Mouse (Mus musculus): Measurements from ENCODE around the gene Ddx23. TPM values are rescaled to one million over a fixed set of nuclear protein-coding genes. Genes with fewer than 3 reads are reported as not detected.

Gene Ddx23
- total RNA-seq (2018; cell fraction: chromatin; rRNA removed), result 100 to 1,000 TPM in 24 of 26 experiments, 10 to 100 TPM in 2; 88.4 to 241 (median 155) TPM
- 10 to 100 TPM; 42.9 to 68.4 (median 55.1) TPM for total RNA-seq (2018; cell fraction: cytosol; rRNA removed)
- total RNA-seq (2018; cell fraction: nucleus; rRNA removed), result 100 to 1,000 TPM in 6 of 26 experiments, 10 to 100 TPM in 20; 73.4 to 135 (median 94.0) TPM
- polyA plus RNA-seq (2018), result 53.5 to 111 TPM (median 57.4 TPM) in 3 replicates

DNA sequence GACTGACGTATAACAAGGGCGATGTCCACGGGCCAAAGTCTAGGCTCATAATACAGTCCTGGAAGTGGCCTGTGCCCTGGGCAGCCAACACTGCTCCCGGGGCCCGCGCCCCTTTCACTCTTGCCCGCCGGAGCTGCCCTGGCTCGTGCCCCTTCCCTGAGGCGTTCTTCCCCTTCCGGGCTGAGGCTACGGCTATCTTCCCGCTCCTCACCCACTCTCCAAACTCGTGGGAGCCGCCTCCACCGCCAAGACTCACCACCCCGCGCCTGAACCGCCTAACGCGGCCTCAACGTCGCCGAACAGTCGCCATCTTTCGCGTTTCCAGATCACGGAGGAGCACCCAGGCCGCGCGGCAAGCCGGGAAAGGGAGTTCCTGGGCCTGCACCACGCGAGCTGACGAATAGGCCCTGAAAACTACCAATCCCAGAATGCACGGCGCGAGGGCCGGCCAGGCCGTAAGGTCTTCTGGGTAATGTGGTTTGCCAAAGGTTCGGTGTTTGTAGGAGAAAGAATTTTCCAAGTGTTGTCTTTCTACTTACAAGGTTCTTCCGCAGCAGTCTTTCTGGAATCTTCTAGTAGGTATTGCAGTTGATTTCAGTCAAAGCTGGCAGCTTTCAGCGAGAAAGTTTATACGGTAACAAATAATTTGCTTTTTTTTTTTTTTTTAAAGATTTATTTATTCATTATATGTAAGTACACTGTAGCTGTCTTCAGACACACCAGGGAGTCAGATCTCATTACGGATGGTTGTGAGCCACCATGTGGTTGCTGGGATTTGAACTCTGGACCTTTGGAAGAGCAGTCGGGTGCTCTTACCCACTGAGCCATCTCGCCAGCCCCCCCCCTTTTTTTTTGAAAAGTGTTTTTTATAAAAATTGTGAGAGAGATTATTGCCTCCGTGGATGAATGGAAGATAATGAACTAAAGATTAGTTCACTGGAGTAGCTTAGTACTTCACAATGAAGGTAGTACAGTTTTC lies at the start of gene Ddx23:
TSS of gene Ddx23 (minus strand) at position 328 of the 979 bp plus-strand sequence.
- peak within 1 kb of the TSS; percentile 73 for H3K4me3 ChIP-seq (ENCODE audit: inconsistent target)
- 4% methylated on average over 46 of the region's 48 CpGs for WGBS (ENCODE audit: missing documents)

DNA sequence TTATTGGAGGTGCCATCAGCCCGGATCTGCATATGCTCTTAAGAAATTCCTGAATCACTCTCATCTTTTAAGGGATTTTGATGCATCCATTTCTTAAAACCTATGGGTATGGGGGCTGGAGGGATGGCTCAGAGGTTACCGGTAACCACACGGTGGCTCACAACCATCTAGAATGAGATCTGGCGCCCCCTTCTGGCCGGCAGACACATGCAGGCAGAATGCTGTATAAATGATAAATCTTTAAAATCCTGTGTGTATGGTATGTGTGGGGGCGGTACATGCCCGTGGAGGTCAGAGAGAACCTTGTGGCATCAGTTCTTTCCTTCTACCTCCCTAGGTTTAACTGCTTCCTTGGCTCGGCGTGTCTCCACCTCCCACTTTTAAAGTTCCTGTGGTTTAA lies 47.7 kb upstream of the Ddx23 start:
- Histone ChIP-seq H3K4me3 (ENCODE audit: inconsistent target) (no peak overlapping the region), H3K27ac (no peak overlapping the region), H3K79me2 (ENCODE audit: inconsistent target) (no peaks in the 10 kb centered on the region), H3K36me3 (ENCODE audit: inconsistent target) (no peaks in the 10 kb centered on the region)
- whole genome bisulfite sequencing (ENCODE audit: missing documents), result 14% methylated on average over 9 of the region's 9 CpGs

More for the DNA sequence above, at the start of gene Ddx23:
- Histone ChIP-seq H3K27ac (peak within 1 kb of the TSS; percentile 79), H3K36me3 (ENCODE audit: inconsistent target) (peaks cover 18% of the 10 kb centered on the region), H3K79me2 (ENCODE audit: inconsistent target) (peaks cover 39% of the 10 kb centered on the region)

DNA sequence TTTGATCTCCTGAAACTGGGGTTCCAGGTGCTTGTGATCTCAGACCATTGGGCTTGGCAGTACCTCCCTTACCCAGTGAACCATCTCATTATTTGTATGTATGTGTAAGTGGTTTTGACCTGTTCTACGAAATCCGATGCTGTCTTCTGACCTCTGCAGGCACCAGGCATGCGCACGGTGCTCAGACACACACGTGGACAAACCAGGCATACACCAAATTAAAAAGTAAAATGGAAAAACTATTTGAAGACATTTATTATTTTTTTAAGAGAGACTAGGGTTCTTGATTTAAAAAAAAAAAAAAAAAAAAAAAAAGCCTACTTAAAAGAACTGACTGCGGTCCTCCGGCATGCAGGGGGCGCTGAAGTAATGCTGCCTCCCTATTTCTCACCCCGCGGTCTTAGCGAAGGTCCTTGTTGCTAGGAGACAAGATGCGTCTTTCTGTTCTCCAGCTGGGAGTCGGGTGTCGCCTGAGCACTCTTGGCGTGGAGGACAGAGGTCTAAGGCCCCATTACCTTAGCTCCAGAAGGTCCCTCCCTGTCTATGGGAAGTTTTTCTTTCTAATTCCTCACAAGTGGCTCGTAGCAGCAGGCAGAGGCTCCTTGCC lies 45.2 kb upstream of the Ddx23 start, which contains the start of gene Ccdc65:
TSS of gene Ccdc65 (plus strand) at position 442 of the 607 bp plus-strand sequence.
- peak within 1 kb of the TSS; percentile 23; the same call in 1 of the 2 replicates for H3K4me3 ChIP-seq (ENCODE audit: inconsistent target)
- WGBS (ENCODE audit: missing documents), result 23% methylated on average over 13 of the region's 16 CpGs

GRCm38 (mm10) chr15:98704312-98704711 lies 41.6 kb upstream of the Ddx23 start:
- Histone ChIP-seq H3K36me3 (ENCODE audit: inconsistent target) (no peaks in the 10 kb centered on the region), H3K27ac (no peak overlapping the region)
- 63% methylated on average over 9 of the region's 9 CpGs for WGBS (ENCODE audit: missing documents)

More for the DNA sequence above, 45.2 kb upstream of the Ddx23 start, which contains the start of gene Ccdc65:
- no peaks in the 10 kb centered on the region for H3K79me2 ChIP-seq (ENCODE audit: inconsistent target)
- H3K36me3 ChIP-seq (ENCODE audit: inconsistent target), result no peaks in the 10 kb centered on the region
- no peak within 1 kb of the TSS for H3K27ac ChIP-seq

DNA sequence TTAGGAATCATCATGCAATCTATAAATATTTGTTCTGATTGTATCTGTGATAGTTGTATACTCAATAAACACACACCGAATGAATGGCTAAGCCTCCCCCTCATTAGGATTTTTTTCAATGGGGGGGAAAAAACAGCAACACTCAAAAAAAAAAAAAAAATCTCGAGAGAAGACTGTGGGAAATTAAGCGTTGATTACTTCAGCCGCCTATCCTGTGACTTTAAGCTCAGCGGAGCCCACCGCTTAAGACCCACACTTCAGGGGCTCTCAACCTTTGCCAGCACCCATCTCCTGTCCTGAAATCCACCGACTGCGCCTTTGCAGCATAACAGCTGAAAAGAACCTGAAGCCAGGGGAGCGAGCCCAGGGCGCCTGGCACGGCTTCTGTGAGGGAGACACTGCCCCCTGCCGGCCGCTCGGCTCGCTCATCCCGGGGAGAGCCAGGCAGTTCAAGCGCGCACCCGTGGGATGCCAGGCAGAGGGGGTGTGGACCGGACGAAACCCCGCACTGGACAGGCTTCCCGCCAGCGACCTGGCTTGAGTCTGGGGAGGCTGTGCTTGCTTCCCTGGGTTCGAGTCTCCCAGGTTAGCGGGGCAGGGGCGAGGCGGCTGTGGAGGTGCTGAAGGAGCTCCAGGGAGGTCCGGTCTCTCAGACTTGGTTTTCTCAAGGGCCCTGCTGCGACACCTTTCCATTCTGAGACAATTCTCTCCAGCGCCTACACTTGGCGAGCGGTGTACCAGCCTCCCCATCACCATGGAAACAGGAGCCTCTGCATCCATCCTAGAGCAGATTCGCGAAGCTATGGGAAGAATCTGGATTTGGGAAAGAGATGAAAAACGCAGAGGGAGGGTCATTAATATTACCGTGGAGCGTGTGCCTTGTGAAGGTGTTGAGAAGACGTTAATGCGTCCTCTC lies 36.8 kb upstream of the Ddx23 start:
- 10% methylated on average over 38 of the region's 40 CpGs for WGBS (ENCODE audit: missing documents)
- Histone ChIP-seq H3K36me3 (ENCODE audit: inconsistent target) (no peaks in the 10 kb centered on the region), H3K4me3 (ENCODE audit: inconsistent target) (no peak overlapping the region), H3K79me2 (ENCODE audit: inconsistent target) (no peaks in the 10 kb centered on the region), H3K27ac (no peak overlapping the region)

More at GRCm38 (mm10) chr15:98704312-98704711, 41.6 kb upstream of the Ddx23 start:
- no peaks in the 10 kb centered on the region for H3K79me2 ChIP-seq (ENCODE audit: inconsistent target)
- no peak overlapping the region for H3K4me3 ChIP-seq (ENCODE audit: inconsistent target)

GRCm38 (mm10) chr15:98696216-98696615 lies 33.5 kb upstream of the Ddx23 start:
- no peak overlapping the region for H3K4me3 ChIP-seq (ENCODE audit: inconsistent target)
- H3K36me3 ChIP-seq (ENCODE audit: inconsistent target), result no peaks in the 10 kb centered on the region
- H3K79me2 ChIP-seq (ENCODE audit: inconsistent target), result no peaks in the 10 kb centered on the region
- H3K27ac ChIP-seq, result no peak overlapping the region
- 75% methylated on average over 8 of the region's 8 CpGs for WGBS (ENCODE audit: missing documents)

GRCm38 (mm10) chr15:98695726-98696125 lies 33.0 kb upstream of the Ddx23 start:
- WGBS (ENCODE audit: missing documents), result 67% methylated on average over 9 of the region's 9 CpGs
- Histone ChIP-seq H3K27ac (no peak overlapping the region), H3K36me3 (ENCODE audit: inconsistent target) (no peaks in the 10 kb centered on the region), H3K4me3 (ENCODE audit: inconsistent target) (no peak overlapping the region), H3K79me2 (ENCODE audit: inconsistent target) (no peaks in the 10 kb centered on the region)

GRCm38 (mm10) chr15:98692171-98692715 lies 29.5 kb upstream of the Ddx23 start:
- Histone ChIP-seq H3K4me3 (ENCODE audit: inconsistent target) (no peak overlapping the region), H3K27ac (no peak overlapping the region), H3K36me3 (ENCODE audit: inconsistent target) (no peaks in the 10 kb centered on the region), H3K79me2 (ENCODE audit: inconsistent target) (no peaks in the 10 kb centered on the region)
- 53% methylated on average over 11 of the region's 11 CpGs for WGBS (ENCODE audit: missing documents)

DNA sequence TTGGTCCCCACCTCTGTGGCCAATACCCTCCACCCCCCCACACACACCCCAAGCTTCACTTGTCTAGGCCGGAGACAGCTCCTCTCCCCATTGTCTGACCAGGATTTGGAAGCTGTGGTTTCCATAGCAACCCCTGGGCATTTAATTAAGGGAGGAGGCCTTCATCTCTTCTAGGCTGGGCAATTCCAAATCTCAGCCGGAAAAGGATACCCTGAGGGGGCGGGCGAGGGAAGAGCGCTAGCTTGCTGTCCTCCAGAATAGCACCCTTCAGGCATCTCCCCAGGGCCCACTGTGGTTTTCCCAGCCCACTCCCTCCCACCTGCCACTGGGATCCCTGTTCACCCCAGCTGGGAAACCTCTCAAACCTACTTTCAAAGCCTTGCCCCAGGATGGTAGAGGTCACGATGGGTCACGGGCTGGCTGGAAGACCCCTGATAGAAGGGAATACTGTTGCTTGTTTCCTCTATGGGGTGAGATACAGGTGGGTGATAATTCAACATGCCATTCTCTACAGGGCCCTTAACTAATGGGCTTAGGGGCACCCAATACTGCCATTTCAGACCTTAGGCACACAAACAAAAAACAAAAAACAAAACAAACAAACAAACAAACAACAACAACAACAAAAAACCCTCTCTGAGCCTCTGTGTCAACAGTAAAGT lies 28.9 kb upstream of the Ddx23 start:
- no peaks in the 10 kb centered on the region for H3K79me2 ChIP-seq (ENCODE audit: inconsistent target)
- H3K4me3 ChIP-seq (ENCODE audit: inconsistent target), result no peak overlapping the region
- H3K27ac ChIP-seq, result no peak overlapping the region
- H3K36me3 ChIP-seq (ENCODE audit: inconsistent target), result no peaks in the 10 kb centered on the region
- 94% methylated on average over 6 of the region's 7 CpGs for whole genome bisulfite sequencing (ENCODE audit: missing documents)

GRCm38 (mm10) chr15:98689682-98690081 lies 27.0 kb upstream of the Ddx23 start:
- Histone ChIP-seq H3K79me2 (ENCODE audit: inconsistent target) (no peaks in the 10 kb centered on the region), H3K27ac (no peak overlapping the region), H3K4me3 (ENCODE audit: inconsistent target) (no peak overlapping the region), H3K36me3 (ENCODE audit: inconsistent target) (no peaks in the 10 kb centered on the region)
- 50% methylated on average over 2 of the region's 2 CpGs for WGBS (ENCODE audit: missing documents)

DNA sequence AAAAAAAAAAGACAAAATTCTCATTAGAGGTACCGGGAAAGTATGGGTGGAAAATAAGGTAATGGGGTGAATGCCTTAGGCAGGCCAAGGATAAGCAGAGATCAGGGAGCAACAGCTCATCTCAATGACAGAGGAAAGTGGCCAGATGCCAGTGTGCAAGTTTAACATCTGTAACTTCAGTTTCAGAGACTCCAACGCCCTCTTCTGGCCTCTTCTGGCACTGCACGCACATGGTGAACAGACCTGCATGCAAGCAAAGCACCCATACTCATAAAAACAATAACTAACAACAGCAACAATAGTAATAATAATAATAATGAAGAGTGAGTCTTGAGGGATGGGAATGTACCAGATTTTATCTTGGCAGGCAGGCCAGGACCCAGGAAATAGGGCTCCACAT lies 23.2 kb upstream of the Ddx23 start:
- no peak overlapping the region for H3K27ac ChIP-seq
- no peak overlapping the region for H3K4me3 ChIP-seq (ENCODE audit: inconsistent target)
- no peaks in the 10 kb centered on the region for H3K79me2 ChIP-seq (ENCODE audit: inconsistent target)
- 76% methylated on average over 3 of the region's 3 CpGs for WGBS (ENCODE audit: missing documents)
- H3K36me3 ChIP-seq (ENCODE audit: inconsistent target), result no peaks in the 10 kb centered on the region

- WGBS (ENCODE audit: missing documents), result 0% methylated on average over 1 of the region's 1 CpGs
- H3K36me3 ChIP-seq (ENCODE audit: inconsistent target), result no peaks in the 10 kb centered on the region
- H3K79me2 ChIP-seq (ENCODE audit: inconsistent target), result no peaks in the 10 kb centered on the region
- H3K4me3 ChIP-seq (ENCODE audit: inconsistent target), result no peak overlapping the region
- peak overlapping the region; percentile 15; the same call in 1 of the 2 replicates for H3K27ac ChIP-seq
These were observed 21.1 kb upstream of the Ddx23 start for GRCm38 (mm10) chr15:98683746-98684145.

DNA sequence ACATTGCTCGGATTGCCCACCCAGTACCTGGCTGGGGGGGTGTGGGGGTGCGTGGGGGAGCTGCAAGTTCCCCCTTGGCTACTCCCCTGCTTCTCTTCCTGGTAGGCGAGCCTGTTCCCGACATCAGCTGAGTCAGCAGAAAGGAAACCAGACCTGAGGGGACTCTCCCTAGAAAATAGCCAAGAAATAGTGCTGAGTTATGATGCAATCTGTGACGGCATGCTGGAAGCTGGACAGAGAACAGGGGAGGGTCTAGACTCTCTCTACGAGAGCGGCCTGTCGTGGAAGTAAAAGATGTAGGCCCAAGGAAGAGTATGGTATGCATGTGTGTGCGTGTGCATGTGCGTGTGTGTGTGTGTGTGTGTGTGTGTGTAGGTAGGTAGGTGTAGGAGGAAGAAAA lies 20.5 kb upstream of the Ddx23 start:
- no peak overlapping the region for H3K27ac ChIP-seq
- H3K79me2 ChIP-seq (ENCODE audit: inconsistent target), result no peaks in the 10 kb centered on the region
- H3K4me3 ChIP-seq (ENCODE audit: inconsistent target), result no peak overlapping the region
- H3K36me3 ChIP-seq (ENCODE audit: inconsistent target), result no peaks in the 10 kb centered on the region
- WGBS (ENCODE audit: missing documents), result 27% methylated on average over 10 of the region's 10 CpGs

Data from macrophage (primary cell).